Mouse (Mus musculus) testis, adult 2 months (tissue): ENCODE measurements at regions not wholly inside any gene's neighbourhood (a gene's known extent, or its start where the extent isn't known, plus 50 kb on each side); places are given as distances from the start of the nearest gene placed in this dataset.

Experiments
- CTCF ChIP-seq: fragments of 200-500 bp; IDR thresholded peaks from 2 replicates; pipeline ENCODE4 v1.5.1; 2012; ENCODE audit warnings: low read depth, mild to moderate bottlenecking, inconsistent platforms, low read length, moderate library complexity; ENCODE audit not compliant: control insufficient read depth, insufficient read depth, insufficient replicate concordance
- POLR2A ChIP-seq: fragments of 200-500 bp; IDR thresholded peaks from 2 replicates; pipeline ENCODE4 v1.6.1; 2012; ENCODE audit warnings: low read depth, mild to moderate bottlenecking, inconsistent platforms, low read length, moderate library complexity; ENCODE audit not compliant: control insufficient read depth

- no peak for TF ChIP-seq POLR2A
- TF ChIP-seq CTCF = no peak
These were observed 604.7 kb downstream of the Rps29 start for GRCm38 (mm10) chr12:68554292-68554691.
